Mouse (Mus musculus): ENCODE measurements around the gene Cyp2w1. TPM values are rescaled to one million over a fixed set of nuclear protein-coding genes. Genes with fewer than 3 reads are reported as not detected.

Gene Cyp2w1
- total RNA-seq (2014; rRNA removed): not detected in 2 replicates
- polyA plus RNA-seq (2015; fragmentation: Nextera tagmentation; extraction: Ambion mirVana): not detected in 2 replicates

DNA sequence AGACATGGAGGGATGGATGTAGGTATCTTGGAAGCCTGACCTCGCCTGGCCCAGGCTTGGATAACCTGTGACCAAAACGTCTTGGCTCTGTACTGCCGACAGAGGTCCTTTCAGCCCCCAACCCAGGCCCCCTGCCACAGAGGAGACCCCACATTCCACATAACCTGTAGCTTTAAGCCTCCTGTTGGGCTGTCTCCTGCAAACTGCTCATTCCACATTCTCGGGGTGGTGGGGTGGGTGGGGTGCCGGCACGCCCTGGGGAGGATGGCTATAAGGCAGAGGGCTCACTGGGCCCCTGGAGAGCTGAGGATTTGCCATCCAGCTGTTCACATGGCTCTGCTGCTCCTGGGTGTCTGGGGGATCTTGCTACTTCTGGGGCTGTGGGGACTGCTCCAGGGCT, at the start of gene Cyp2w1:
TSS of gene Cyp2w1 (plus strand) at position 301 of the 400 bp plus-strand sequence.
- no peak within 1 kb of the TSS for H3K4me3 ChIP-seq (ENCODE audit: low read length)
- H3K36me3 ChIP-seq (ENCODE audit: insufficient read depth, low read length): no peaks in the 10 kb centered on the region
- no peaks in the 10 kb centered on the region for H3K27me3 ChIP-seq (ENCODE audit: insufficient read depth, low read length)
- H3K9me3 ChIP-seq (ENCODE audit: low read length): no peaks in the 10 kb centered on the region
- no peak within 1 kb of the TSS for H3K4me2 ChIP-seq (ENCODE audit: low read depth, low read length)
- H3K9ac ChIP-seq (replicated peaks; ENCODE audit: low read length): no peak within 1 kb of the TSS
- DNase-seq (ENCODE audit: low spot score) (no peak), ATAC-seq (no peak)
- no peaks in the 10 kb centered on the region for H3K4me1 ChIP-seq (ENCODE audit: insufficient read depth, low read length)
- H3K27ac ChIP-seq: no peak within 1 kb of the TSS
- no peak for TF ChIP-seq CTCF (IDR thresholded peaks at IDR 0.05; ENCODE audit: low read depth)
- 64% methylated on average over 6 of the region's 6 CpGs for WGBS

DNA sequence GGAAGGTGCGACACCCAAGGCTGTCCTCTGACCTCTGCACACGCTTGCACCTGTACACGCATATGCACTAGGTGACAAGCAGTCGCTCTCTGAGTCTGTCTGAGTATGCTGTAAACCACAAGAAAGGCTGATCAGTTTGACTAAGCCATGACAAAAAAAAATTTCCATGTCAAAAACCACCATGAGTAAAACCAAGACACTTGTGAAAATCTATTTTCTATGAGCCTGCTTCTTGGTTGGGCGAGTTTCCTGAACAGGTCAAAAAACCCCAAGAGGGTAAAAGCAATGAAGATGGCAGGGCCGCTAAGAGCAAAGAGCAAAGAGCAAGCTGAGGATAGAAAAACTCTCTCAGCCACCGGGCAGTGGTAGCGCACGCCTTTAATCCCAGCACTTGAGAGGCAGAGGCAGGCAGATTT, 48.8 kb upstream of the Cyp2w1 start:
- H3K9ac ChIP-seq (replicated peaks; ENCODE audit: low read length): no peak overlapping the region
- no peaks in the 10 kb centered on the region for H3K27me3 ChIP-seq (ENCODE audit: insufficient read depth, low read length)
- WGBS: 92% methylated on average over 9 of the region's 9 CpGs
- DNase-seq (ENCODE audit: low spot score) (no peak), ATAC-seq (no peak)
- no peak for TF ChIP-seq CTCF (IDR thresholded peaks at IDR 0.05; ENCODE audit: low read depth)
- no peaks in the 10 kb centered on the region for H3K9me3 ChIP-seq (ENCODE audit: low read length)
- 0 out of 2 replicates have a peak, but pooled peaks cover 3% of the 10 kb centered on the region for H3K36me3 ChIP-seq (ENCODE audit: insufficient read depth, low read length)
- H3K4me3 ChIP-seq (ENCODE audit: low read length): no peak overlapping the region
- H3K4me1 ChIP-seq (ENCODE audit: insufficient read depth, low read length): no peaks in the 10 kb centered on the region
- no peak overlapping the region for H3K4me2 ChIP-seq (ENCODE audit: low read depth, low read length)
- H3K27ac ChIP-seq: no peak overlapping the region

DNA sequence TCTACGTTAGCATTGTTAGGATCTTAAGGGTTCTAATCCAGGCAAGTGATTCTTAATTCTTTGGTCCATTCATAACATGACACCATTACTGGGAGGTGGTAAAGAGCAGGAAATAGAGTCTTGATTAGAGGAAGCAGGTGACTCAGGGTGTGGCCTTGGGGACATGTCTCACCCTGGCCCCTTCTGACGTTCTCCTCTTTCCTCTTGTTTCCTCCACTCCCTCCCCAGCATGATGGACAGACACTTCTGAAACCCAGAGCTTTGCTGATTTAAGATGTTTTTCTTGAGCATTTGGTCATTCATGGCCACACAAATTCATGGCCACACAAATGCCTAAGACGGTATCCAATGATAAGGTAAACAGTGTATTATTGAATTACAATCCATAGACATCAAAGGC, 42.5 kb upstream of the Cyp2w1 start:
- Histone ChIP-seq H3K27ac (no peak overlapping the region), H3K4me1 (ENCODE audit: insufficient read depth, low read length) (no peaks in the 10 kb centered on the region), H3K4me2 (ENCODE audit: low read depth, low read length) (no peak overlapping the region), H3K9me3 (ENCODE audit: low read length) (no peaks in the 10 kb centered on the region), H3K36me3 (ENCODE audit: insufficient read depth, low read length) (no peaks in the 10 kb centered on the region), H3K9ac (replicated peaks; ENCODE audit: low read length) (no peak overlapping the region), H3K4me3 (ENCODE audit: low read length) (no peak overlapping the region), H3K27me3 (ENCODE audit: insufficient read depth, low read length) (no peaks in the 10 kb centered on the region)
- no peak for ATAC-seq
- WGBS: 87% methylated on average over 3 of the region's 3 CpGs
- TF ChIP-seq CTCF (IDR thresholded peaks at IDR 0.05; ENCODE audit: low read depth): no peak
- no peak for DNase-seq (ENCODE audit: low spot score)

DNA sequence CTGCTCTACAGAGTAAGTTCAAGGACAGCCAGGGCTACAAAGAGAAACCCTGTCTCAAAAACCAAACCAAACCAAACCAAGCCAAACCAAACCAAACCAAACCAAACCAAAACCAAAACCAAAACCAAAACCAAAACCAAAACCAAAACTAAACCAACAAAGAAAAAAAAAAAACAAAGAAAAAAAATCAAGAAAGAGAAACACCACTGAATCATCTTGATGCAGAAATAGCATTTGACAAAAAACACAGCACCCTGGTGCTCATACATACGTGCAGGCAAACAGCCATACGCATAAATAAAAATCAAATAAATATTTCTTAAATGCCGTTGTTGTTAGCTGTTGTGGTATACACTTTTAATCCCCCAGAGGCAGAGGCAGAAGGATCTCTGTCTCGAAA, 41.9 kb upstream of the Cyp2w1 start:
- no peaks in the 10 kb centered on the region for H3K4me1 ChIP-seq (ENCODE audit: insufficient read depth, low read length)
- no peaks in the 10 kb centered on the region for H3K36me3 ChIP-seq (ENCODE audit: insufficient read depth, low read length)
- no peak for TF ChIP-seq CTCF (IDR thresholded peaks at IDR 0.05; ENCODE audit: low read depth)
- H3K4me2 ChIP-seq (ENCODE audit: low read depth, low read length): no peak overlapping the region
- ATAC-seq: no peak
- no peaks in the 10 kb centered on the region for H3K9me3 ChIP-seq (ENCODE audit: low read length)
- no peak overlapping the region for H3K27ac ChIP-seq
- H3K27me3 ChIP-seq (ENCODE audit: insufficient read depth, low read length): no peaks in the 10 kb centered on the region
- no peak overlapping the region for H3K4me3 ChIP-seq (ENCODE audit: low read length)
- 89% methylated on average over 4 of the region's 4 CpGs for WGBS
- H3K9ac ChIP-seq (replicated peaks; ENCODE audit: low read length): no peak overlapping the region
- no peak for DNase-seq (ENCODE audit: low spot score)

DNA sequence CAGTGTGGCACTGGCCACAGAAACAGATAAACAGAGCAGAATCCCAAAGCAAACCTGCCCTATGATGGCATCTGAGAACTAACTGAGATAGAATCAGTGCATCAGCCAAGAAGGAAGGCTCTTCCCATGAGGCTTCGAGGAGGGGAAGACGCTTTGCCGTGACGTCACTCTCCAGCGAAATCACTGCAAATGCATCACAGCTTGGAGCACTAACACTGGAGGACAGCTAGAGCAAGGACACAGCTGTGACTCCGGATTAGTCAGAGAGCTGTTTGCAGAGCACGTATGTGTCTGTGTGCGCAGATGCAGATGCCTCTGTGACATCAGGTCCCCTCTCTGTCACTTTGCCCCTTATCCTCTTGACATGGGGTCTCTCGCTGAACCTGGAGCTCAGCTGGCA, 40.6 kb upstream of the Cyp2w1 start:
- Histone ChIP-seq H3K9ac (replicated peaks; ENCODE audit: low read length) (no peak overlapping the region), H3K27me3 (ENCODE audit: insufficient read depth, low read length) (no peaks in the 10 kb centered on the region), H3K27ac (no peak overlapping the region), H3K4me2 (ENCODE audit: low read depth, low read length) (no peak overlapping the region), H3K4me3 (ENCODE audit: low read length) (no peak overlapping the region), H3K4me1 (ENCODE audit: insufficient read depth, low read length) (no peaks in the 10 kb centered on the region), H3K36me3 (ENCODE audit: insufficient read depth, low read length) (no peaks in the 10 kb centered on the region), H3K9me3 (ENCODE audit: low read length) (no peaks in the 10 kb centered on the region)
- 85% methylated on average over 9 of the region's 9 CpGs for WGBS
- TF ChIP-seq CTCF (IDR thresholded peaks at IDR 0.05; ENCODE audit: low read depth): no peak
- ATAC-seq (no peak), DNase-seq (ENCODE audit: low spot score) (no peak)

DNA sequence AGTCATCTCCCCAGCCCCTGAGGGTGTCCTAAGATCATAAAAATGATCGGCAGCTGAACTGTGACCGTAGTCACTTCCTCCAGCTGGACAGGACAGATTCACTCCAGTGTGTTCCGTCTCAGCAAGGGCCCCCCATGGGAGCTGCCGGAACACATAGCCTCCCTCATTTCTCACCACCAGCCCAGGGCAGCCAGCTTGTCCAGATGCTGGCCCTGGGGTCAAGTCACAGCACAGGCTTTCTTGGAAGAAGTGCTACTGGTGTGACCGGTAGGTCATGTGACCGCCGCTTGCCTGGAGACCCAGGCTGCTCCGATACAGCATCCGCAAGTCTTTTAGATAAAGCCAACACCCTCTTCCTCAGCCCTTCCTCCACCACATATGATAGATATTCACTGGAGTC, 38.9 kb upstream of the Cyp2w1 start:
- no peak overlapping the region for H3K4me3 ChIP-seq (ENCODE audit: low read length)
- no peaks in the 10 kb centered on the region for H3K9me3 ChIP-seq (ENCODE audit: low read length)
- ATAC-seq (no peak), DNase-seq (ENCODE audit: low spot score) (no peak)
- H3K4me2 ChIP-seq (ENCODE audit: low read depth, low read length): no peak overlapping the region
- H3K36me3 ChIP-seq (ENCODE audit: insufficient read depth, low read length): no peaks in the 10 kb centered on the region
- no peaks in the 10 kb centered on the region for H3K27me3 ChIP-seq (ENCODE audit: insufficient read depth, low read length)
- no peak for TF ChIP-seq CTCF (IDR thresholded peaks at IDR 0.05; ENCODE audit: low read depth)
- WGBS: 88% methylated on average over 9 of the region's 9 CpGs
- H3K9ac ChIP-seq (replicated peaks; ENCODE audit: low read length): no peak overlapping the region
- H3K27ac ChIP-seq: no peak overlapping the region
- no peaks in the 10 kb centered on the region for H3K4me1 ChIP-seq (ENCODE audit: insufficient read depth, low read length)

DNA sequence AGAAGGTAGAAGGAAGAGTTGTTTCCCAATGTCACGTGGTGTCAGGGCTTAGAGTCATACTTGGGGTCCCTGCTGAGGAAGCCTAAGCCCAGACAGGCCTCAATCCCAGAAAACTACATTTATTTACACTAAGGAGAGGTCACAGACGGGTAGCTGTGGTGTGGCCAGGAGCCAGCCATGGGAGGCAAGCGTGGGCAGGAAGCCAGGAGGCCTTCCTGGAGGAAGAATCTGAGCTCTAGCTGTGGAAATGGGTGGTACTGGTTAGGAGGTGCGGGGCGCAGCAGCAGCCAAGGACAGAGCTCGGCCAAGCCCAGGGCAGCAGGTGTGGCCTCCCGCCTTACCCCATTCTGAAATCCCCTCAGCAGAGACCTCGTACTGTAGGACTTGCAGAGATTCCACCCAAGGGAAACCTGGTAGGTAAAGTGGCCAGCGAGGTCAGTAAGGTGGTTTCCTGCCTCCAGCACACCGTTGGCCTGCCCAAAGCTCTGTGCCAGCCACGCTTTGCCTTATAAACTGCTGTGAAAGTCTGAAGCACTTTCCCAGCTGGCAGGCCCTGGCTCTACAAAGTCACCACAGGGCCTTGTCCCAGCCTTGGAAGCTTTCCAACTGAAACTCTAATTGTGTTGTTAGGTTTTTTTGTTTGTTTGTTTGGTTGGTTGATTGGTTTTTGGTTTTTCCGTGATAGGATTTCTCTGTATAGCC, 37.3 kb upstream of the Cyp2w1 start:
- no peaks in the 10 kb centered on the region for H3K27me3 ChIP-seq (ENCODE audit: insufficient read depth, low read length)
- H3K9ac ChIP-seq (replicated peaks; ENCODE audit: low read length): no peak overlapping the region
- no peaks in the 10 kb centered on the region for H3K36me3 ChIP-seq (ENCODE audit: insufficient read depth, low read length)
- H3K27ac ChIP-seq: no peak overlapping the region
- H3K4me1 ChIP-seq (ENCODE audit: insufficient read depth, low read length): no peaks in the 10 kb centered on the region
- H3K9me3 ChIP-seq (ENCODE audit: low read length): no peaks in the 10 kb centered on the region
- no peak for ATAC-seq
- no peak overlapping the region for H3K4me3 ChIP-seq (ENCODE audit: low read length)
- H3K4me2 ChIP-seq (ENCODE audit: low read depth, low read length): no peak overlapping the region
- TF ChIP-seq CTCF (IDR thresholded peaks at IDR 0.05; ENCODE audit: low read depth): no peak
- DNase-seq (ENCODE audit: low spot score): no peak
- 74% methylated on average over 12 of the region's 12 CpGs for WGBS
